Mouse (Mus musculus) hindbrain, embryonic 15.5 days (tissue): ENCODE measurements around the gene Pla2g10. TPM values are rescaled to one million over a fixed set of nuclear protein-coding genes. Genes with fewer than 3 reads are reported as not detected.
A peak's percentile ranks its signal among the peaks of the same experiment; 100 is the strongest.
"Not testable (repeated sequence)": the region's sequence is repeated elsewhere in the genome, so short reads cannot be mapped to it uniquely, and the experiment has no call there.

Experiments
- ATAC-seq: fragments of 200-750 bp; cut with Nextera tagmentation; 2 replicates; pipeline ENCODE4 v1.8.0; 2017; ENCODE audit warnings: low read depth, moderate number of reproducible peaks, moderate TSS enrichment; ENCODE audit not compliant: low FRiP score
- H3K27ac ChIP-seq: fragments of 300-500 bp; sonication (generic); replicated peaks from 2 replicates; pipeline ENCODE4 v1.5.1; 2015; ENCODE audit warnings: mild to moderate bottlenecking, inconsistent platforms
- H3K27me3 ChIP-seq: fragments of 300-500 bp; sonication (generic); 2 replicates; pipeline ENCODE4 v1.6.1; 2015; ENCODE audit warnings: control low read depth, inconsistent platforms
- H3K36me3 ChIP-seq: fragments of 300-500 bp; sonication (generic); 2 replicates; pipeline ENCODE4 v1.6.1; 2015; ENCODE audit warnings: control low read depth, inconsistent platforms
- H3K4me1 ChIP-seq: fragments of 300-500 bp; sonication (generic); replicated peaks from 2 replicates; pipeline ENCODE4 v1.6.1; 2015; ENCODE audit warnings: control low read depth, inconsistent platforms
- H3K4me2 ChIP-seq: fragments of 300-500 bp; sonication (generic); 2 replicates; pipeline ENCODE4 v1.6.1; 2015; ENCODE audit warnings: moderate library complexity, mild to moderate bottlenecking, inconsistent platforms
- H3K4me3 ChIP-seq: fragments of 300-500 bp; sonication (generic); 2 replicates; pipeline ENCODE4 v1.5.1; 2015; ENCODE audit warnings: mild to moderate bottlenecking, inconsistent platforms
- H3K9ac ChIP-seq: fragments of 300-500 bp; sonication (generic); 2 replicates; pipeline ENCODE4 v1.6.1; 2015; ENCODE audit warnings: inconsistent platforms
- H3K9me3 ChIP-seq: fragments of 300-500 bp; sonication (generic); 2 replicates; pipeline ENCODE4 v1.6.1; 2016; ENCODE audit warnings: control low read depth, inconsistent platforms
- WGBS: fragments of 180-500 bp; shearing (Covaris S2); methylation state at CpG from one replicate; pipeline ENCODE4 v1.1.7; 2015; 5-methylcytosine and 5-hydroxymethylcytosine counted together
- polyA plus RNA-seq: library from polyadenylated mRNA; unstranded; fragments of >200 nt; fragmentation: Nextera tagmentation; extraction: Ambion mirVana; gene quantifications from 2 replicates; pipeline ENCODE4 v1.2.1, GENCODE M21; 2015

Pla2g10 gene
- polyA plus RNA-seq, 1 experiment from 2014 or later = 0.43 TPM

DNA sequence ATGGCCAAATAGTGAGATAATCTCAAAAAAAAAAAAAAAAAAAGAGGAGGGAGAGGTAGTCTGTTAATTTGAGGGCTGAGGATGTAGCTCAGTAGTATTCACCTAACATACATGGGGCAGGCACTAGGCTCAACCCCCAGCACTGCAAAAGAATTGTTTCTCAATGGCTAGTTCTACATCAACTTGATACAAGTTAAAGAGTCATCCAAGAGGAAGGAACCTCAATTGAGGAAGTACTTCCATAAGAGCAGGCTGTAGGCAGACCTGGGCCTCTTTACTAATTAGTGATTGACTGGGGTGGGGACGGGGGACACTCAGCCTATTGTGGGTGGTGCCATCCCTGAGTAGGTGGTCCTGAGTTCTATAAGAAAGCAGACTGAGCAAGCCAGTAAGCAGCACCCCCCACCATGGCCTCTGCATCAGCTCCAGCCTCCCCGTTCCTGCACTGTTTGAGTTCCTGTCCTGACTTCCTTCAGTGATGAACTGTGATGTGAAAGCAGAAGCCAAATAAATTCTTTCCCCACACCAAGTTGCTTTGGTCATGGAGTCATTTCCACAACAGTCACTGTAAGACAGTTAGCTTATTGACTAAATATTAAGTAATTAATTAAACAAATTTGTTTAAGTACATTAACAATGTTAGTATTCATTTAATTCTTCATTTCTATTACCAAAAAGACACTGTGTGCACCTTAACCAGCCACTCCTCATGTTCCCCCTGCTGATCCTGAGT is 13.8 kb downstream of the Pla2g10 start:
- H3K27me3 ChIP-seq = no peaks in the 10 kb centered on the region
- 74% methylated on average over 2 of the region's 2 CpGs for WGBS
- no peaks in the 10 kb centered on the region for H3K36me3 ChIP-seq
- no peak overlapping the region for H3K27ac ChIP-seq
- H3K4me1 ChIP-seq = no peaks in the 10 kb centered on the region
- no peak overlapping the region for H3K4me2 ChIP-seq
- H3K9me3 ChIP-seq = no peaks in the 10 kb centered on the region
- H3K9ac ChIP-seq = no peak overlapping the region
- ATAC-seq = no peak
- H3K4me3 ChIP-seq = no peak overlapping the region

DNA sequence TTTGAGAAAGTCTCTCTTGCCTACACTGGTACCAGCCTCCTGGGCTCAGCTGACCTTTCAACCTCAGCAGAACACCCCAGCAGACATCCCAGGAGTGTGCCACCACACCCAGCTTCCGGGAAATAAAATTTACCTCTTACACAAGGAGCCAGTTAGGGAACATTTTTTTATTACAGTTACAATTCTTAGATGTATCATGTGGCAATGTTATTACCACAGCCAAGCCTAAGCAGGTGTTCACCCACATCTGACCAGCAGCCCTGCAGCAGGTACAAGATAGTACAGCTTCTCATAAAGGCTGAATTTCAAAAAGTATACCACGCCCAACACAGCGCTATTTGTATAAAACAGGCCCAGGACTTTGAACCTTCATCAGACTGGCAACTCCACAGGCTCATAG is 15.9 kb downstream of the Pla2g10 start:
- no peak for ATAC-seq
- Histone ChIP-seq H3K4me2 (no peak overlapping the region), H3K4me3 (no peak overlapping the region), H3K27ac (no peak overlapping the region), H3K4me1 (no peaks in the 10 kb centered on the region), H3K36me3 (no peaks in the 10 kb centered on the region), H3K9me3 (no peaks in the 10 kb centered on the region), H3K27me3 (no peaks in the 10 kb centered on the region), H3K9ac (no peak overlapping the region)
- WGBS = 93% methylated on average over 3 of the region's 3 CpGs

GRCm38 (mm10) chr16:13704676-13705075 is 26.1 kb downstream of the Pla2g10 start:
- Histone ChIP-seq H3K4me1 (no peaks in the 10 kb centered on the region), H3K36me3 (peaks cover 43% of the 10 kb centered on the region), H3K4me3 (no peak overlapping the region), H3K9ac (no peak overlapping the region), H3K27ac (no peak overlapping the region), H3K27me3 (no peaks in the 10 kb centered on the region), H3K9me3 (no peaks in the 10 kb centered on the region), H3K4me2 (no peak overlapping the region)
- no peak for ATAC-seq
- 93% methylated on average over 10 of the region's 10 CpGs for WGBS

GRCm38 (mm10) chr16:13702184-13702583 is 28.6 kb downstream of the Pla2g10 start:
- Histone ChIP-seq H3K9me3 (no peaks in the 10 kb centered on the region), H3K4me2 (no peak overlapping the region), H3K9ac (no peak overlapping the region), H3K27ac (no peak overlapping the region), H3K27me3 (no peaks in the 10 kb centered on the region), H3K4me3 (no peak overlapping the region), H3K36me3 (peaks cover 68% of the 10 kb centered on the region), H3K4me1 (no peaks in the 10 kb centered on the region)
- WGBS = 98% methylated on average over 7 of the region's 7 CpGs
- ATAC-seq = no peak

DNA sequence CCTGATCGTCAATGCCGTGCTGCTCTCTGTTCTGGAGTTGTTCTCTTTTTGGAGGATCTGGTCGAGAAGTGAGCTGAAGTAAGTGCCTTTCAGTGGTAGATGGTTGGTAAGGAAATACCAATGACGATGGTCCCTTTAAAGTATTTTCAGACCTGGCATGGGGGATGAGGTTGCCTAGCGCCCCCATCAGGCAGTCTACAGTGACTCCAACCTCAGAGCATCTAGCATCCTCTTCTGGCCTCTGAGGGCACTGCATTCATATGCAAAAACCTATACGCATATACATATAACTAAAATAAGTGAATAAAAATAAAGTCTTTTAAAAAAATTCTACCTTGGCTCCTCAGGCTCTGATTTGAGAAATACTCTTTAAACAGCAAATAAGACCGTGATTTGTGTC is 31.8 kb downstream of the Pla2g10 start:
- H3K4me2 ChIP-seq = no peak overlapping the region
- no peak overlapping the region for H3K27ac ChIP-seq
- H3K4me3 ChIP-seq = no peak overlapping the region
- H3K27me3 ChIP-seq = no peaks in the 10 kb centered on the region
- peaks cover 79% of the 10 kb centered on the region for H3K36me3 ChIP-seq
- no peak overlapping the region for H3K9ac ChIP-seq
- ATAC-seq = no peak
- WGBS = 87% methylated on average over 7 of the region's 7 CpGs
- H3K9me3 ChIP-seq = no peaks in the 10 kb centered on the region
- H3K4me1 ChIP-seq = no peaks in the 10 kb centered on the region

DNA sequence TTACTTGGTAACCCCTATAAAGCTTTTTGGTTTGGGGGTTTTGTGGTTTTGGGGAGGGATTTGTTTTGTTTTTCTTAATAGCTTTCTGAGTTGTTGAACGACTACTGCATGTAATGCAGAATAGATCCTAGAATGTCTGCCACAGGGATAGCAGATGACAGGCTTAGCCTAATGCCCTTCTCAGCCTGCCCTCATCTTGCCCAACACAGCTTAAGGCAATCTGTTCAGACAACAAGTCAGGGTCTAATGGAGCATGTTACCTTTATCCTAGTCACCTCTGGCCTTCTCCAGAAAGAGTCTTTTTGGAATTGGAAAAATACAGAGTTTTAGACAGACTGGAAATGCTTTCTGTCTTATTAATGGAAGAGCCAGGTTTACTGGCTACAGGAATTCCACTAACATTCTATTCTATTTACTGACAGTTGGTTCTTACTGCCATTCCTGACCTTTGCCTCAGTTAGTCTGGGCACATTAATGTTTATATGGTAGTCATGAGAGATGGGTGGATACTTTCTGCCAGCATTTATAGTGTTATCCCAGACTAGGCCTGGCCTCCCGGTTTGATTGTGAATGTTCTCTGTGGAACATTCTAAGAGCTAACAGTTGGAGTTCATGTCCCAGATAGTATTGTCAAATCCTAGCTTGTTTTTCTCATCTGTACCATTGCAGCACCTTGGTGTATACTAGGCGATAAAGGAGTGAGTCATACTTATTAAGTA is 52.0 kb downstream of the Pla2g10 start:
- H3K27me3 ChIP-seq = no peaks in the 10 kb centered on the region
- 0 out of 2 replicates have a peak, but pooled peaks cover 2% of the 10 kb centered on the region for H3K4me1 ChIP-seq
- no peak overlapping the region for H3K27ac ChIP-seq
- ATAC-seq = no peak
- H3K4me3 ChIP-seq = no peak overlapping the region
- H3K36me3 ChIP-seq = peaks cover 26% of the 10 kb centered on the region
- WGBS = 89% methylated on average over 3 of the region's 3 CpGs
- no peak overlapping the region for H3K4me2 ChIP-seq
- no peak overlapping the region for H3K9ac ChIP-seq
- no peaks in the 10 kb centered on the region for H3K9me3 ChIP-seq

DNA sequence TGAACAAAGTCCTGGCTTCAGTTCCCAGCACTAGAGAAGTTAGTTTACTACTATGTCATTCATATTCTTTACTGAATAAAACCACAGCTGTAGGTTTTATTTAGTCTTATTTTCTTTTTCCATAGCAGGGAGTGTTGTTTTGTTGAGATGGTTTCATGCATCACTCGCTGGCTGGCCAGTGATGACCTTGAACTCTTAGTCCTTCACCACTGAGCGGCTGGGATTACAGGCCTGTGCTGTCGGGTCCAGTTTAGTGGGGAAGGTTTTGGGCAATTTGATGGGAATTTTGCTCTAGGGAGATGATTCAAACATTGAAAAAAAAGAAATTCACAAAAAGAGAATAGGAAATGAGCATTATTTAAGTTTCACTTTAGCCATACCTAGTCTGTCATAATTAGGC is 56.3 kb downstream of the Pla2g10 start:
- Histone ChIP-seq H3K4me3 (no peak overlapping the region), H3K4me1 (peaks cover 19% of the 10 kb centered on the region), H3K27me3 (no peaks in the 10 kb centered on the region), H3K9ac (no peak overlapping the region), H3K36me3 (peaks cover 26% of the 10 kb centered on the region), H3K27ac (no peak overlapping the region), H3K9me3 (no peaks in the 10 kb centered on the region), H3K4me2 (no peak overlapping the region)
- WGBS = 93% methylated on average over 3 of the region's 3 CpGs
- no peak for ATAC-seq

- no peak for ATAC-seq
- Histone ChIP-seq H3K4me3 (peak overlapping the region; percentile 98), H3K4me1 (peaks cover 19% of the 10 kb centered on the region), H3K9me3 (no peaks in the 10 kb centered on the region), H3K4me2 (peak overlapping the region; percentile 76), H3K36me3 (peaks cover 18% of the 10 kb centered on the region), H3K9ac (no peak overlapping the region), H3K27me3 (no peaks in the 10 kb centered on the region), H3K27ac (no peak overlapping the region)
- 80% methylated on average over 5 of the region's 5 CpGs for WGBS
These were observed 57.7 kb downstream of the Pla2g10 start for GRCm38 (mm10) chr16:13673114-13673513.

- peak; percentile 0; the same call in 1 of the 2 replicates for ATAC-seq
- peak overlapping the region; percentile 76 for H3K4me2 ChIP-seq
- no peaks in the 10 kb centered on the region for H3K9me3 ChIP-seq
- peaks cover 21% of the 10 kb centered on the region for H3K4me1 ChIP-seq
- peak overlapping the region; percentile 84 for H3K27ac ChIP-seq
- peaks cover 12% of the 10 kb centered on the region for H3K36me3 ChIP-seq
- H3K27me3 ChIP-seq = no peaks in the 10 kb centered on the region
- WGBS = 2% methylated on average over 20 of the region's 20 CpGs
- peak overlapping the region; percentile 91 for H3K9ac ChIP-seq
- peak overlapping the region; percentile 98 for H3K4me3 ChIP-seq
These were observed 58.3 kb downstream of the Pla2g10 start for GRCm38 (mm10) chr16:13672386-13672898.

DNA sequence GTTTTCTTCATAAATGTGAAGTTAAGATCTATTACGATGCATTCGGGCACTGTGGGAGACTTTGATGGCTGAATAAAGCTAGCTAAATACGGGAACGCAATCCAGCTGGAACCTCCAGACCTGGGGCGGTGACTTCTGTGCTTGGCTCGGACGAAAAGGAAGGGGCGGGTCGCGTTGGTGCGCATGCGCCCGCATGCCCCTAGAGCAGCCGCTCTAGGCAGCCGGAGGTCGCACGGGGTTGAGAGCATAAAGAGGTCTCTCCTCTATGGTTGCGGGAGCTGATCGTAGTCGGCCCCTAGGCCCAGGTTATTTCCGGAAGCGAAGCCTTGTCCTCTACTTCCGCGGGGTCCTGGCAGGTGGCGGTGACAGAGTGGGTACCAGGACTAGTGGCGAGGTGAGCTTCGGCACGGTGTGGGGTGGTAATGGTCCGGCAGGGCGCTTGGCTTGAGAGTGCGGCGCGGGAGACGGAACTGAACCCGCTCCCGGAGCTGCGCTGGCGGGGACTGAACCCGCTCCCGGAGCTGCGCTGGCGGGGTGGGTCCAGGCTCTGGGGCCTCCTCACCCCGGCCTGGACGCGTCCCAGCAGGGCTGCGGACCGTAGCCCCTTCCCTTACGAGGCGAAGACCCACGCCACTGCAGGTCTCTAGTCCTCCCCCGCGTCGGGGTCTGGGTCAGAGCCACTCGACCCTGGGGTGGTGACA is 58.9 kb downstream of the Pla2g10 start, which contains the start of the genes Bfar and 3110001I22Rik:
Gene Bfar, plus strand, starts transcription at position 174 of the 701 bp plus-strand sequence.
Gene 3110001I22Rik, plus strand, starts transcription at position 245 of the 701 bp plus-strand sequence.
- Histone ChIP-seq H3K4me2 (peak within 1 kb of the TSS; percentile 76), H3K27me3 (no peaks in the 10 kb centered on the region), H3K9ac (peak within 1 kb of the TSS; percentile 91), H3K4me1 (peaks cover 27% of the 10 kb centered on the region), H3K27ac (peak within 1 kb of the TSS; percentile 84), H3K36me3 (peaks cover 6% of the 10 kb centered on the region), H3K9me3 (no peaks in the 10 kb centered on the region), H3K4me3 (peak within 1 kb of the TSS; percentile 98)
- WGBS = under 1% methylated on average over 54 of the region's 54 CpGs
- ATAC-seq = peak; percentile 94

DNA sequence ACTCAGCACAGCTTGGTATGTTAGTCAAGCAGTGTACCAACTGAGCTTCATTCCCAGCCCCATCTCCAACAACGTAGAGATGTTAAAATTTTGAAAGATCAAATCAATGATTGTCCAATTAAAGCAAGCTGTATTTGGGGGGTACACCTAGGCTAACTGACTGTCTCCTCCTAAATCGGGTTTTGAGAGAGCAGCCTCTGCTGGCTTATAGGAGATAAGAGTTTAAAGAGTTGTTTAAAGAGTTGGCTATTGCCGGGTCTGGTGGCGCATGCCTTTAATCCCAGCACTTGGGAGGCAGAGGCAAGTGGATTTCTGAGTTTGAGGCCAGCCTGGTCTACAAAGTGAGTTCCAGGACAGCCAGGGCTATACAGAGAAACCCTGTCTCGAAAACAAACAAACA is 59.9 kb downstream of the Pla2g10 start:
- not testable (repeated sequence) for H3K9ac ChIP-seq, H3K27ac ChIP-seq, H3K9me3 ChIP-seq, ATAC-seq, H3K27me3 ChIP-seq, H3K36me3 ChIP-seq
- Histone ChIP-seq H3K4me1 (peaks cover 29% of the 10 kb centered on the region), H3K4me2 (peak overlapping the region; percentile 76), H3K4me3 (peak overlapping the region; percentile 98)
- 77% methylated on average over 5 of the region's 5 CpGs for WGBS

DNA sequence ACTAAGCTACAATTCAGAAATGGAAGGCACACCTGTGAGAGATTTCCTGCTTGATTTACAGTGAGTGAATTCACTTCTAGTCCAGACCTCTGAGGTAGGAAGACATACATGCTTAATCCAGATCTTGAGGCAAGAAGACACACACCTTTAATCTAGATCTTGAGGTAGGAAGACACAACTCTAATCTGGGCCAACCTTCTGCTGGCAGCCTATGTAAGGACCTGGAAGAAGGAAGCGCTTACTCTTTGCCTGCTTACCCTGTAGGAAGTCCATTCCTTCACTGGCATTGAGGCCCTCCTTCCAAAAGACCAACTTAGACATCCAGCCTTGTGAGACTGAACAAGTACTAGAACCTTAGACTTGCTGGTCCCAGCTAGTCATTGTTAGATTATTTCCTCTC is 61.5 kb downstream of the Pla2g10 start:
- H3K9me3 ChIP-seq = no peaks in the 10 kb centered on the region
- no peak overlapping the region for H3K4me2 ChIP-seq
- H3K4me1 ChIP-seq = peaks cover 29% of the 10 kb centered on the region
- H3K27me3 ChIP-seq = no peaks in the 10 kb centered on the region
- no peak for ATAC-seq
- no peak overlapping the region for H3K4me3 ChIP-seq
- no peak overlapping the region for H3K27ac ChIP-seq
- peaks cover 3% of the 10 kb centered on the region; the same call in 1 of the 2 replicates for H3K36me3 ChIP-seq
- WGBS = 93% methylated on average over 1 of the region's 1 CpGs
- no peak overlapping the region for H3K9ac ChIP-seq
